Mouse (Mus musculus) heart, adult 2 months (tissue): ENCODE results near the gene Cldn7.

Experiments
- CTCF ChIP-seq: fragments of 200-600 bp; IDR thresholded peaks from 2 replicates; pipeline ENCODE4 v1.8.1; 2022; ENCODE audit warnings: antibody characterized with exemption, mild to moderate bottlenecking, moderate library complexity
- EP300 ChIP-seq: fragments of 200-500 bp; IDR thresholded peaks from 2 replicates; pipeline ENCODE4 v1.6.1; 2011; ENCODE audit warnings: low read depth, low read length, control low read depth; ENCODE audit not compliant: insufficient read depth
- POLR2A ChIP-seq: fragments of 200-500 bp; IDR thresholded peaks from 2 replicates; pipeline ENCODE4 v1.6.1; 2011; ENCODE audit warnings: mild to moderate bottlenecking, low read depth, low read length, control low read depth; ENCODE audit not compliant: insufficient read depth

GRCm38 (mm10) chr11:69982225-69982624 is 17.6 kb downstream of the Cldn7 start, which contains the start of gene Elp5:
- TF ChIP-seq CTCF, result no peak
- no peak for TF ChIP-seq POLR2A
- TF ChIP-seq EP300, result no peak
